Mouse (Mus musculus) adrenal gland, adult 8-10 months (tissue): ENCODE measurements around the gene Prrc2b. TPM values are rescaled to one million over a fixed set of nuclear protein-coding genes. Genes with fewer than 3 reads are reported as not detected.

Source experiments
- DNase-seq: peaks from one replicate; pipeline ENCODE4 v3.0.0; 2022
- total RNA-seq, 4 experiments: library from RNA; stranded (reverse); gene quantifications; 2 replicates each; pipeline ENCODE4 v1.2.4; 2022

Gene Prrc2b
- total RNA-seq, 4 experiments from 2014 or later: 140 to 182 (median 166) TPM

DNA sequence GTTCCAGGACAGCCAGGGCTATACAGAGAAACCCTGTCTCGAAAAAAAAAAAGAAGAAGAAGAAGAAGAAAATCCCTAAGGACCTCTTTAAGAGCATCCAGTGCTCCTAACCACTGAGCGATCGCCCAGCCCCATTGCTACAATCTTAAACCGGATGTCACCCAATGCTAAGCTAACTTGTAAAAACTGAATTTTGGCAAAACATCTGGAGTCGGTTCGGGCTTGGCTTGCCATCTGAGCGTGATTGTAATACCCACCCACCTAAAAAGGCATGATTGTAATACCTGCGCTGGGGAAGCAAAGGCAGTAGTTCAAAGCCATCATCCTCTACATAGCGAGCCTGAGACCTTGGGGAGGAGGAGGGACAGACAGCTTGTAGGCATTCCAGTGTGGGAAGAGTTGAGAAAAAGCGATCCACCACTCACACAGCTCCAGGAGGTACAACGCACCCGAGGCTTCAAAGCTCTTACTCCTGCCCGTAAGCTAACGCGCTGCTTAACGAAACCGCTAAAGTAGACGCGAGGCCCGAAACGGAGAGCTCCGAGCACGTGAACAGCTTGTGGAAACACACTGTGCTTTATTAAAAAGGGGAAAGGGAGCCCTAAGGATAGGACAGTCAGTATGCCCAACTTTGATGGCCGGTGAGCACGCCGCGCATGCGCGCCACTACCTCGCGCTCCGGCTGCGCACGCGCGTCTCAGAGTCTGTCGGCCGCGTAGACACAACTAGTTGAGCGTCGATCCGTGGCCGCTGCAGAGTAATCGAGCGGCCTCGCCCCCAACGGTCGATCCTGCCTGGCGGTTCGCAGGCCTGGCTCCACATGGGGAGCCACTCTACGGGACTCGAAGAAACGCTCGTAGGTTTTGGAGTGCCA is 85.2 kb downstream of the Prrc2b start, which contains the start of gene Pomt1:
Pomt1 (plus strand) TSS at position 705 of the 874 bp plus-strand sequence.
- peak; percentile 89 for DNase-seq

DNA sequence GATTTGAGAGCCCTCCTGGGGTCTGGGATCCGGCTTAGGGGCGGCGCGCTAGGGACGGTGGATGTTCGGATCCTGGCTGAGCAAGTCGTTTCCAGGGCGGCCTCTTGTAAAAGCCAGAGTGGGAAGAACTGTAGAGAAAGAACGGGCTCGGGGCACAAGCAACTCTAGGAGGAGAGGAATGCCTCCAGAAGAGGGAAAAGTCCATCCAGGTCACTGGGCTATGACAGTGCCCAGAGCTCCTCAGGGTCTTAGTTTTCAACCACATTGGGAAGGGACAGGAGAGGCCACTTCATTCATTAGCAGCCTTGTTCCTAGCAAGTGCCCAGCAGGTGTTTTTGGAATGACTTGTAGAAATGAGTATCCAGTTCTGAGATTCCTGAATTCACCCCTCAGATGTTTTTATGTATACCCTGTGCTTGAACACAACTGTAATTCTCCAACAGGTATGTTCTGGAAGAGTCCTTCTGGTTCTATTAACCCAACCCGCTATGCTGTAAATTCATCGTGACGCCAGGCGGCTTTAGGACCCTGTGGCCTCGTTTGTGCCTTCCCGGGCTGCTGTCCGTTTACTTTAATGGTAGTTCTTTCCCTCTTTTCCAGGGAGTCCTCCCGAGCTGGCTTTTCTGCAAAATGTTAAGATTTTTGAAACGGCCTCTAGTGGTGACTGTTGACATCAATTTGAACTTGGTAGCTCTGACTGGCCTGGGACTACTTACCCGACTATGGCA is 86.0 kb downstream of the Prrc2b start:
- no peak for DNase-seq

DNA sequence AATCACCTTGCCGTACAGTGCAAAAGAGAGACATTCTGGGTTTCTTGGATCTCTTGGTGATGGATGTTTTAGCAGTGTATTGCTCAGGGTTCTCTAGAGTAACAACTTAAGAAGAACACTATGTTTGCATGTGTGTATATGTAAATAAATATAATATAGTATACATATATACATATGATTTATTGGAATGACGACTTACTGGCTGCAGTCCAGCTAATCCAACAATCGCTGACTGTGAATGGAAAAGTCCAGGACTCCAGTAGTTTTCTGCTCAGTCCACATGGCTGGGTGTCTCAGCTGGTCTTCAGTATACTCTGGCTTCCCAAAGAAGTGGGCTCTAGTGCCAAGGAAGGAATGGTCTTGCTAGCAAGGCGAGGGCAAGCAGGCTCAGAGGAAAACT is 86.7 kb downstream of the Prrc2b start:
- no peak for DNase-seq

DNA sequence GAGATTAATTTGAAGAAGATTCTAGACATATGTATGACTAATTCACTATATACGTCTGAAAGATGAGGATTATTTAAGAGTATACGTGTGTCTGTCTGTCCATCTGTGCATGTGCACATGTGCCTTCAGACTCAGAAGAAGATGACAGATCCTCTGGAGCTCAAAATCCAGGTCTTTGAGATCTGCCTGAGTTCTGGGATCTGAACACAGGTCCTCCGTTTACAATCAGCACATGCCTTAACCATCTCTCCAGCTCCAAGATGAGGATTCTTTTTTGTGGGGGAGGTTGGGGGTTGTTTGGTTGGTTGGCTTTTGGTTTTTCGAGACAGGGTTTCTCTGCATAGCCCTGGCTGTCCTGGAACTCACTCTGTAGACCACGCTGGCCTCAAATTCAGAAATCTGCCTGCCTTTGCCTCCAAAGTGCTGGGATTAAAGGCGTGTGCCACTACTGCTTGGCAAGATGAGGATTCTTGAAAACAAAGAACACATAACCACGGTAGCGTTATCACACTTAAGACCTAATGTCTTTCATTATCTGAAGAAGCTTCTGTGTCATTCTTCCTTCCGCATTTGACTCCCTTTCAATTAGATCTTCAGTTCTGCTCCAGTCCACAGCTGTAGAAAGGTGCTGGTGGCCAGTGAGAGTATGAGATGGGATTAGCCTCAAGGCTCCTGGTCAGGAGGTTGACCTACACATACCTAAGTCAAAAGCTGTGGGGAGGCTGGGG is 88.0 kb downstream of the Prrc2b start:
- no peak for DNase-seq

DNA sequence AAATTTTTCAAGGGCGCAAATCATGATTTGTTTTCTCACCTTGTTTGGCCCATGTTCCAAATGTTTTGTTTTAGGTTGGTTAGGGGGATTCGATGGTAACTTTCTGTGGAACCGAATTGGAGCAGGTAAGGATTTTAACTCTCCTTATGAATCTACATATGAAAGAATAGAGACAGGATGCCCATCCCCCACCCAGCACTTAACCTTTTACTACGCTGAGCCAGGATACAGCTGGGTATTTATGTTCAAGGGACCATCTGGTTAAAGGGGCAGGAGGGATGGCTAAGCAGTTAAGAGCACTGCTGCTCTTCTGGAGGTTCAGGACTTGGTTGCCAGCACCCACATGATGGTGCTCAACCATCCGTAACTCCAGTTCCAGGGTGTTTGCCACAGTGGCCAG is 89.7 kb downstream of the Prrc2b start:
- no peak for DNase-seq

DNA sequence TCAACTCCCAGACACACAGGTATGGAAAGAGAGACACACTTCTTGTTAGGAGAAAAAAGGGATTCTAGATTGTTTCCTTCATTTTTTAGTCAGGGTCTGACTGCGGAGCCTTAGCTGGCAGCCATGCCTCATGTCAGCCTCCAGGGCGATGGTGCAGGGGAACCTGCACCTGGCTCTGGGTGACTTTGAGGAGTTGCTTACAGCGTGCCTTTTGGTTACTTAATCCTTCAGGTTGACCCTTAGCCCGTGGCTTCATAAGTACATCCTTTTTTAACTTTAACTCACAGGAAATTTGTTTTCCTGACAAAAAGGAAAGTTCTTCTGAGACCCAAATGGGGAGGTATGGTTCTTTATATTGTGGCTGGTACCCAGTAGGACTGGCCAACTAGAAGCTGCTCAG is 92.1 kb downstream of the Prrc2b start:
- DNase-seq: no peak

DNA sequence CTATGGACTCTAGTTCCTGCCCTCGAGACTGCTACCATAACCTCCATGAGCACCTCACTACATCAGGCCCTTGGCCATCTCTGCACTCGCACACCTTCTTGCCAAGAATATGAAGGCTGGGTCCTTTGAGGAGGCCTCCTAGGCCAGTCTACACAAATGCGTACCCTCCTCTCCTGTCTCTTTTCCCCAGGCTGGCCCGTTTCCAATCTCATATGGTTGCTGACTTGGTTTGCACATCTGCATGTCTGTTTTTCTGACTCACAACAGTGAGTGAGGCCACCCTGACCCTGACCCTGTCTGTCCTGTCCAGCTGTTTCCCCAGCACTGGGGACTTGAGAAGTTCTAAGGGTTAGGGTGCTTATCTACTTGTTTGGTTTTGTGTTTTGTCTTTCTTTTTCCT is 95.9 kb downstream of the Prrc2b start:
- DNase-seq: no peak

DNA sequence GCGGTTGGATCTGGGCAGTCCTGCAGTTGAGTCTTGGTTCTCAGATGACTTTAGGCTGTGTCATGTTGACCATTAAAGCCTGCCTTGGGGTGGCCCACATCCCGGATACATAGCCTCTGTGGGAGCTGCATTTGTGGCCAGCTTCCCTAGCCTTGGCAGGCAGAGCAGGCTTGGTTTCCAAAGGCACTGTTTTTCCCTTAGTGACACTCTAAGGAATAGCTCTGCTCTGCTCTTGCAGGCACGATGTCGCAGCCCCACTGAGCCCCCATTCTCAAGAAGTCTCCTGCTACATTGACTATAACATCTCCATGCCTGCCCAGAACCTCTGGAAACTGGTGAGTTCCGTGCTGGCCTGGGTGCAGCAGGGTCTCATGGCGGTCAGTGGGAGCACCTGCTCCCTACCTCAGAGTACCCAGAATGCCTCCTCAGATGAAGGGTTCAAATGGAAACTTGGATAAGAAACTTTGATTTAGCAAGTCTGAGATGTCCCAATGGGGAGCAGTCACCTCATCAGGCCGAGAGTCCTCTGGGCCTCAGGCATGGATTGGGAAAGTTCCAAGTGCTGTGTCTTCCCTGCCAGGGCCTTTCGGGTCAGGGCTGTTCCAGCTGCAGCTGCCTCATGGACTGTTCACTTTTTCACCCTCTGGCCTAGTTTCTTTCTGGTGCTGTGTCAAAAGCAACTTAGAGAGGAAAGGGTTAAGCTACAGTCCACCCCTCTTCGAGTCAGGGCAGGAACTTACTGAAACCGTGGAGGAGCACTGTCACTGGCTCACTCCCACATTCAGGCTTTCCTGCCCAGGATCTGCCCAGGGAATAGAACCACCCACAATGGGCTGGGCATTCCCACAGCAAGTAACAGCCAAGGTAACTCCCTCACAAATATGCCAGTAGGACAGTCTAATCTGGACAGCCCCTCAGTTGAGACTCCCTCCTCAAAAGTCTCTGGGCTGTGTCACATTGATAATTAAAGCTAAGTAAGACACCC is 97.8 kb downstream of the Prrc2b start:
- DNase-seq: peak; percentile 58

DNA sequence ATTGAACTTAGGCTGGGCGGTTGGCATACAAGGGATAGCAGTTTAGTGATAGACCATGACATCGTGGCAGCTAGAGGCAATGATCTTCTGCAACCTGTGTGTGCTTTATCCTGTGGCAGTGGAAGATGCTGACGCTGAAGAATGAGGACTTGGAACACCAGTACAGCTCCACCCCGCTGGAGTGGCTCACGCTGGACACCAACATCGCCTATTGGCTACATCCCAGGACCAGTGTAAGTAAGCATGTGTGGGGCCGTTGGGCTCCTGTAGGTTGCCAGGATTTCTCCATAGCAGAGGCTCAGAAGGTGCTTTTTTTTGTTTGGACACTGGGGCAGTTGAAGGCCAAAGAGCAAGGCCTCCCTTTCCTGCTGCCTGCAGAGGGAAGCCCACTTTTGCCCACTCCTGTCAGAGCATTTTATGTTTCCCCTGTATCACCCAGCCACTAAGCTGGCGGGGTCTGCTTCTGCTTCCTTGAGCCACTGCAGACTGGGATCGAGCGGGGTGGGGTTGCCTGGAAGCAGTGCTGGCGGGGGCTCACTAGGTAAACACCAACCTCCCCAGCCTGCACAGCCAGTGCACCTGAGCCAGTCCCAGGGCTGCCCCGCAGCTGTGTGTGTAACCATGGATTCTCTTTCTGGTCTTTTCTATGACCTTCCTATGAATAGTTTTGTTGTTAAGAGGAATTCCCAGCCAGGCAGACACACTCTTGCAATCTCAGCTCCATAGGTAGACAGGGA is 101.1 kb downstream of the Prrc2b start:
- no peak for DNase-seq

DNA sequence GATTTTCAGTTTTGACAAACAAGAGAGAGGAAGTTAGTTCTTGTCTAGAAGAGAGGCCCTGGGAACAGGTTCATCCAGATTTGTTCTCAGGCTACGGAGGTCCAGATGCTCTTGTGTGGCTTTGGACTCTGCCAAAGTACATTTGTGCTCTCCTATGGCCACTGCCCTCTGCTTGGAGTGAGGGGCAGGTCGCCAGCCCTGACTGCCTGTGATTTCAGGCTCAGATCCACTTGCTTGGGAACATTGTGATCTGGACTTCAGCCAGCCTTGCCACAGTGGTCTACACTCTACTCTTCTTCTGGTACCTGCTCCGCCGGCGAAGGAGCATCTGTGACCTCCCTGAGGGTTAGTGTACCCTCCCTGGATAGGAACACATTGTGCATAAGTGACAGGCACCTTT is 101.8 kb downstream of the Prrc2b start:
- DNase-seq: no peak

DNA sequence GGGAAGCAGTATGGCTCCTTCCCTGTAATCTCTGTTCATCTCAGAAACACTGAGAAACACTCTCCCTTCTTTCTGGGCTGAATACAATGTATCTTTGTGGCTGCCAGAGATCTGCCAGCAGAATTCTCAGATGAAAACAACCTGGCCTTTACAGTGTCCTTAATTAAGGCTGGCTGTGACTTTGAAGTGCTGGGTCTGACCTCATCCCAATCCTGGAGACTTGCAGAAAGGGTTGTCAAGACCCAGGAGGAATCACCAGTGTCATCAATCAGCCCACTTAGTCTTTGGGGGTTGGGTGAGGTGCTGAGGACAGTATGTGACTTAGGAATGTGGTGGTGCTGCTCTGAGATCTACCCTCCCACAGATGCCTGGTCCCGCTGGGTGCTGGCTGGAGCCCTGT is 102.5 kb downstream of the Prrc2b start:
- no peak for DNase-seq

DNA sequence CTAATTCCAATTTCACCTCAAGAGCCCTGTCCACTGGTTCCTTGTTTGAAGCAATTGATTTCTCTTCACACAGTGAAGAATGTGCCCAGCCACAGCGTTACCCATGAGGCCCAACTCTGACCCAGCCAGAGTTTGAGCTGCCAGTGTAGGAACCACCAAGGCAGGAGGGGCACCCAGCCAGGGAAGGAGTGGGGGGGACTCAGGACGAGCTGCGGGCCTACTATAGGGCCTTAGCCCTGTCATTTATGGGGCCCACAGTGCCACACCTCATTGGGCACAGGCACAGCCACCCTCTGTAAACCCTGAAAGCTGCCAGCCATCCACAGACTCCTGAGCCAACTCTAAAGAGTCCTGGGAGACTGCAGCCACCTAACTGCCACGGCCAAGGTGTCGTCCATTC is 103.7 kb downstream of the Prrc2b start:
- no peak for DNase-seq

DNA sequence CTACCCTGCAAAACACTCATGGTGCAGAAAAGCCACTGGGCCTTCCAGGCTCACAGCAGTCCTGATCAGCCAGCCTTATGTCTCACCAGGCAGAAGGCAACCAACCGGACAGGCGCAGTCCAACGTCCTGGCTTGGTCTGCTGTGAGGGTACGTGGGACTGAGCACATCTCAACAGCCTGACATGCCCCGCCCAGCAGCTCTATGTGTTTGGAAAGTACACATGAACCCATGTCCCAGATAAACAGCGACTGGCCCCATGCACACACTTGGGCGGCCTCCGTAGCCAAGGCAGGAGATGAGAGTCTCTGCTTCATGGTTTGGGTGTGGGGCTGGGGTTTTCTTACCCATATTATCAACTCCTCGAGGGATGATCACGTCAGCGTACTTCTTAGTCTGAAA is 105.4 kb downstream of the Prrc2b start:
- no peak for DNase-seq

DNA sequence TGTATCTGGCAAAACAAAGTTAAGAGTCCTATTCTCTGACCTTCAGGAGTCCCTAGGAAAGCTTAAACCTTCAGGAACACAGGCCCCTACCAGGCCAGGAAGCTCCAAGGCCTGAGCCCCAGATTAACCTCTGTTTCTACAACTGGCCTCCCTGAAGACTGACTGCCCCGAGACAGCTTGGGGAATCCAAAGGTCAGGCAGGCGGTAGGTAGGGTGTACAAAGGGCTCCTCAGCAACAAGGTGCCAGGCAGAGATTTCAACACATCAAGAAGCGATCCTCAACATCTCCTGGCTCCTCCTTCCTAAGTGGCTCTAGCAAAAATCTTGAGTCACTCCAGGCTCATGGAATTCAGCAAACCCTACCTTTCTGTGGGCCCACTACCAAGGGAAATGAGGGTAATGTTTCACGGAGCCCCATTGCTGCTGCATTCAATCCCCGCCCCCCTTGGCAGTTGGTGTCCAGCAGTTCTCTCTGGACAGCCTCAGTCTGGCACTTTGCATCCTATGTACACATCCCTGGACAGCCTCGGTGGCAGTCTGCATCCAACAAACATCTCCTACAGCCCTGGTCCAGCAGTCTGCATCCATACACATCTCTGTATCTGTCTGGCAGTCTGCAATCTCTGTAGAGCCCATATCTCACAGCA is 108.1 kb downstream of the Prrc2b start:
- DNase-seq: no peak

DNA sequence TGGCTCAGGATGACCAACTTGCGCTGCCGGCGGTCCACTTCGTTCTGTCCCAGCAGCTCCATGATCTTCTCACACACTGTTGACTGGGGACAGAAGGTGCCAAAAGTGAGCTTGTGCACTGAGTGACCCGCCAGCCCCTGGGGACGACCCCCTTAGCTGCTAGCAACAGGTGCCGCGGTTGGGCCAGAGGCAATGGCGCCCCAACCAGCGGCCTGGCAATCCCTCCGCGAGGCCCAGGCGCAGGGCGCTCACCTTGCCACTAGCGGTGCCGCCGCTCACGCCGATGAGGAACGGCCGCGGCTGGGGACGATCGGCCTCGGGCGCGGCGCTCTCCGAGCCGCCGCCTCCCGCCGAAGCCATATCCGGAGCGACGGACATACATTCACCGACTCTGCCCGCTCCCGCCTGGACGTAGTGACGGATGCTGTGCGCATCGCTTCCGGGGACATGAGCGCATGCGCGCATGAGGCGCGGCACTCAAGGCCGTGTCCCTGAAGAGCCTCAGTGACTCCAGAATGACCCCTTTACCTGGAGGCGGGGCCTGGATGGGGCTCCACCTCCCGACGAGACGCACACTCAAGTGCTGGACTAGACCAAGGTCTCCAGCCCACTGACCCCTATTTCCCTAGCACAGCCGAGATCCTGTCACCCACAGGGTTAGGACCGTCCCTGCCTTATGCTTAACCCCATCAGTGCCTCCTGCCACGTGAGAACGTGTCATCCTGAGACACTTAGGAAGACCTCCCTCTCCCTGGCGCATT is 109.0 kb downstream of the Prrc2b start, which contains the start of gene Uck1:
Uck1 (minus strand) TSS at position 503 of the 761 bp plus-strand sequence.
- DNase-seq: peak; percentile 93

DNA sequence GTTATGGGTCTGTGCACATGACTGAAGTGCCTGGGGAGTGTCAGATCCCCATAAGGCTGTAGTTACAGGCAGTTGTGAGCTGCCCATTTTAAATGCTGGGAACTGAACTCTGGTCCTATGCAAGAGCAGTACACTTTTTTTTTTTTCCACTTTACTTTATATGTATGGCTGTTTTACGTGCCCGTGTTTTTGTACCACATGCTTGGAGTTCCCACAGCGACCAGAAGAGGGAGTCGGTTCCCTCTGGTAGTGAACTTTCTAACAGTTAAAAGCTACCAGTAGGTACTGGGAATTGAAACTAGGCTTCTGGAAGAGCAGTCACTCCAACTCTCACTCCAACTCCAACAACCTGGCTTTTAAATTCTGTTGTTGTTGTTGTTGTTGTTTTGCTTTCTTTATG is 109.8 kb downstream of the Prrc2b start:
- no peak for DNase-seq

DNA sequence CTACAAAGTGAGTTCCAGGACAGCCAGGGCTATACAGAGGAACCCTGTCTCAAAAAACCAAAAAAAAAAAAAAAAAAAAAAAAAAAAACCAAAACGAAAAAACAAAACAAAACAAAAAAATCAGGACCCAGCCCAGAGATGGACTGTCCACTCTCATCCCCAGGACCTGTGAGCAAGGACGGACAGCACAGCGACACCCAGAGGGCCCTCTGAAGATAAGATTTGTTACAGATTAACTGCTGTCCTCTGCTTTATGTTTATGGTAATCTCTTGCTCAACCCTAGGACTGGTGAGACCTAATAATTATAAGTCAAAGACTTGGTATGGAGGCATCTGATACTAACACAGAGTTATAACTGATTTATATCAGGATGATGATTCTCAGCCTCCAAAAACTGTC is 124.9 kb downstream of the Prrc2b start:
- DNase-seq: no peak

DNA sequence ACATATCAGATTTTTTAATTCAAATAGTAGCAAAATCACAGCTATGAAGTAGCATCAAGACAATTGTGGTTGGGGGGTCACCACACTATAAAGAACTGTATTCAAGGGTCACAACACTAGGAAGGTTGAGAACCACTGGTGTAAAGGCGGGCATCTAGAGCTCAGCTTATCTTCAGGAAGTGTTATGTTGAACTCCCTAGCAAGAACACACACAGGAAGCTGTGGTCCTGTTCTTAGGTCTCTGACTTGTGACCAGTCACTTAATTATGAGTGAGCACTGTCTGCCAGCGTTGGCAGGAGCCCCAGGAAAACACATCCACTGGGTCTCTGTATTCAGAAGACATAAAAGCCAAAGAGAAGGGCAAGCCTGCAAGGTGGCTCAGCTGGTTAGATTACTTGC is 131.4 kb downstream of the Prrc2b start:
- no peak for DNase-seq

DNA sequence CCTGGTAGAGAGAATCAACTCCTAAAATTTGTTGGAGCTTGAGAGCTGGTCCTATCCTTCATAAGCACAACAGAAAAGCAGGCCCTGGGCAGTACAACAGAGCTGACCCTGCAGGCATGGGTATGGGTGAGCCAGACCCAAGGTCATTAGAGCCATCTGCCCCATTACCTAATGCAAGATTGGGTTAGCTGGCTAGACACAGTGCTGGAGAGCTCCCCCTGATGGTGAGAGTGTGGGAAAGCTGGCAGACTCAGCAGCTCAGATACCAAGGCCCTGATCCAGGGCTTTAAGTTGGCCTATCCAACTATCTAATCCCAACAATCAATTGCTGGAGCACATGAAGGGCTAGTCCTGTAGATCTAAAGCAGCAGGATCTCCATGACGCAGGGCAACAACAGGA is 131.8 kb downstream of the Prrc2b start:
- DNase-seq: peak; percentile 77

DNA sequence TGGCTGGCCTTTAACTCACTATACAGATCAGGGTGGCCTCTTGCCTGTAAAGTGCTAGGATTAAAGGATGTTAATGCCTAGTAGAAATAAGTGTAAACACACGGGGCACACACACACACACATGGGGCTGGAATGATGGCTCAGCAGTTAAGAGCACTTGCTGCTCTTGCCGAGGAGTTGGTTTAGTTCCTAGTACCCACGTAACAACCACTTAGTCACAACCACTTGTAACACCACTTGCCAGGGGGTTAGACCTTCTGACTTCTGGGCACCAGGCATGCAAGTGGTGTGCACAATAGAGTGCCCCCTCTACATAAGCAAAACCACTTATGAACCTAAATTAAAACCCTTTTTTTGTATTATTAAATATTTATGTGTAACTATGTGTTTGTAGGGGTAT is 133.1 kb downstream of the Prrc2b start:
- DNase-seq: no peak
